Mouse (Mus musculus) stomach, embryonic 14.5 days (tissue): ENCODE data around the gene Mgst1. TPM values are rescaled to one million over a fixed set of nuclear protein-coding genes. Genes with fewer than 3 reads are reported as not detected.

Source experiments
- ATAC-seq: fragments of 200-750 bp; cut with Nextera tagmentation; 2 replicates; pipeline ENCODE4 v1.8.0; 2017; ENCODE audit warnings: low read depth, moderate TSS enrichment; ENCODE audit not compliant: insufficient number of reproducible peaks, insufficient read depth, low FRiP score
- H3K27ac ChIP-seq: fragments of 300-500 bp; sonication (generic); 2 replicates; pipeline ENCODE4 v1.5.1; 2014; ENCODE audit warnings: mild to moderate bottlenecking, low read length, moderate library complexity, mixed read lengths
- H3K27me3 ChIP-seq: fragments of 300-500 bp; sonication (generic); 2 replicates; pipeline ENCODE4 v1.6.1; 2014; ENCODE audit warnings: low read length, control low read depth, mixed read lengths; ENCODE audit not compliant: control insufficient read depth, insufficient read depth
- H3K36me3 ChIP-seq: fragments of 300-500 bp; sonication (generic); 2 replicates; pipeline ENCODE4 v1.6.1; 2014; ENCODE audit warnings: mild to moderate bottlenecking, control low read depth, low read length, moderate library complexity, mixed read lengths; ENCODE audit not compliant: control insufficient read depth, insufficient read depth
- H3K4me1 ChIP-seq: fragments of 300-500 bp; sonication (generic); 2 replicates; pipeline ENCODE4 v1.6.1; 2014; ENCODE audit warnings: low read length, control low read depth, mixed read lengths; ENCODE audit not compliant: control insufficient read depth, insufficient read depth
- H3K4me2 ChIP-seq: fragments of 300-500 bp; sonication (generic); replicated peaks from 2 replicates; pipeline ENCODE4 v1.6.1; 2014; ENCODE audit warnings: low read depth, low read length, control low read depth
- H3K4me3 ChIP-seq: fragments of 300-500 bp; sonication (generic); 2 replicates; pipeline ENCODE4 v1.5.1; 2014; ENCODE audit warnings: low read depth, low read length, control low read depth
- H3K9ac ChIP-seq: fragments of 300-500 bp; sonication (generic); replicated peaks from 2 replicates; pipeline ENCODE4 v1.6.1; 2014; ENCODE audit warnings: low read depth, mild to moderate bottlenecking, control low read depth, low read length, moderate library complexity, mixed read lengths
- H3K9me3 ChIP-seq: fragments of 300-500 bp; sonication (generic); 2 replicates; pipeline ENCODE4 v1.6.1; 2016; ENCODE audit warnings: low read depth, low read length, control low read depth; ENCODE audit not compliant: control insufficient read depth
- WGBS: fragments of 180-500 bp; shearing (Covaris S2); extraction: QIAGEN DNeasy Blood & Tissue Kit; methylation state at CpG from one replicate; pipeline ENCODE4 v1.1.7; 2014; 5-methylcytosine and 5-hydroxymethylcytosine counted together
- polyA plus RNA-seq: library from polyadenylated mRNA; unstranded; fragments of >200 nt; fragmentation: Nextera tagmentation; extraction: Ambion mirVana; gene quantifications from 2 replicates; pipeline ENCODE4 v1.2.1, GENCODE M21; 2014

Mgst1 gene
- polyA plus RNA-seq = 180 and 194 TPM in 2 replicates

DNA sequence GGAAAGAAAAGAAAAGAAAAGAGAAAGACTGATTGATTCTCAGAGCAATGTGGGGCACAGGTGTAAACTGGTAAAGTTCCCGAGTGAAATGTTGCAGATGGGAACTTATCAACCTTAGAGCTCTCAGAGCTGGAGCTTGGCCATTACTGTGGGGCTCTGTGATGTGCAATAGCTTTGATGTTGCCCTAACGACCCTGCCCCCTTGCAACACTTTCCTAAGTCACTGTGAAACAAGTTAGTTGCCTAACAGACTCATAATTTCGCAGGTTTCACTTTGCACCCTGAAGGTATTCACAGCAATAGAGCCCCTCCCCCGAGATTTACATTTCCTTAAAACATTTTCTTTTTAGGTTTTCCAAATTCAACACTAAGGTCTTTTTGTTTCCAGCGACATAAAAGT lies at the start of gene Mgst1:
TSS of gene Mgst1 (plus strand) at position 387 of the 400 bp plus-strand sequence.
- Histone ChIP-seq H3K9ac (peak within 1 kb of the TSS; percentile 15; the same call in 1 of the 2 replicates), H3K36me3 (no peaks in the 10 kb centered on the region), H3K4me3 (peak within 1 kb of the TSS; percentile 34), H3K4me2 (peak within 1 kb of the TSS; percentile 65), H3K4me1 (peaks cover 11% of the 10 kb centered on the region), H3K9me3 (no peaks in the 10 kb centered on the region), H3K27ac (peak within 1 kb of the TSS; percentile 70), H3K27me3 (no peaks in the 10 kb centered on the region)
- 3% methylated on average over 5 of the region's 5 CpGs for WGBS
- ATAC-seq = no peak

DNA sequence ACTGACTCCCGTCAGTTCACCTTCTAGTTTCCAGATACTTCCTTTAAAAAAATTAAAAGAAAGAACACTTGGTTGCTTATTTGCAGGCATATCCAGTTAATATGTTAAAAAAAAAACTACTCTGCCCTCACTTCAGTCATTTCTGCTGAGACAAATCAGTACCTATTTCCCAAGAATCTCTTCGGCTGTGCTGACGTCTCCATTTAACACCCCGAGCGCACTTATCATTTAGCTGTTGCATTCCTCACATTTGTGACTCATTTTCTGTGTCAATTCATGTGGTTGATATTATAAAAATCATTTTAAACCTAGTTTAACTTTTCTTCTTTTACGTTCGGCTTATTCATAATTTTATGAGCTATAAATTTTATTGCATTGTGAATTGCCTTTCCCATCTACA lies 47.7 kb upstream of the Mgst1 start:
- H3K9me3 ChIP-seq = no peaks in the 10 kb centered on the region
- H3K36me3 ChIP-seq = no peaks in the 10 kb centered on the region
- ATAC-seq = no peak
- peaks cover 5% of the 10 kb centered on the region; the same call in 1 of the 2 replicates for H3K4me1 ChIP-seq
- H3K4me2 ChIP-seq = no peak overlapping the region
- no peak overlapping the region for H3K4me3 ChIP-seq
- whole genome bisulfite sequencing = 85% methylated on average over 7 of the region's 7 CpGs
- H3K27ac ChIP-seq = no peak overlapping the region
- no peaks in the 10 kb centered on the region for H3K27me3 ChIP-seq
- H3K9ac ChIP-seq = no peak overlapping the region

DNA sequence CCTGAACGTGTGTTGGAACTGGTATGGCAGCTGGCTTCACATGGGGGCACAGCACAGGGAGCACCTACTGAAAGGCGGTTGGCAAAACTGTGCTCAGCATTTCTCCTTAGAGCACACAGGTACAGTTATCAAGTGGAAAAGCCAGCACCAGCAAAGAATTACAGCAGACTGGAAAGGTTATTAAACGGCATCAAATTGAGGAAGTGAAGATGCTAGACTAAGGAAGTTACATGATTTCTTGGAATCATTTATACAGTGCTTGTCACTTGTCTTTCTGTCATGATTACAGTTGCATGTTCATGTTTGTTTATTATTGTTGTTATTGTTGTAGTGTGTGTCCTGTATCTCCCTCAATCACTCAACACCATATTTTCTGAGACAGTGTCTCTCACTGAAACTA lies 45.1 kb upstream of the Mgst1 start:
- Histone ChIP-seq H3K9ac (no peak overlapping the region), H3K4me1 (no peaks in the 10 kb centered on the region), H3K4me2 (no peak overlapping the region), H3K9me3 (no peaks in the 10 kb centered on the region), H3K27ac (no peak overlapping the region), H3K4me3 (no peak overlapping the region), H3K36me3 (no peaks in the 10 kb centered on the region), H3K27me3 (no peaks in the 10 kb centered on the region)
- 87% methylated on average over 3 of the region's 3 CpGs for WGBS
- ATAC-seq = no peak

DNA sequence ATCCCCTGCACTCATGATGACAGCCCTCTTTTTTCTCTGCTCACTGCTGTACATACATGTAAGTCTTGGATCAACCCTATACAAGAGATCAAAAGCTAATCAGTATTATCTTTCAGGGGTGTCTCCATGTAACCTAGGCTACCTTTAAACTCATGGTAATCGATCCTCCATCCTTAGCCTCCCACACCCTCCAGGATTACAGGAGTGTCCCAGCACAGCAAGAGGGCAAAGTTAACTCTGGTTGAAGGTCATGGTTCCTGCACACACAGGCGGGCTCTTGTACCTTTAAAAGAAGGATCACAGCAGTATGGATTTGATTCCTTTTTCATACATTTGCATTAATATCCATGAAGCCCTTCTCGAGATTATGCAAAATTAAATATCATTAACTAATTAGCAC lies 40.5 kb upstream of the Mgst1 start:
- 78% methylated on average over 3 of the region's 3 CpGs for WGBS
- Histone ChIP-seq H3K27ac (no peak overlapping the region), H3K4me1 (no peaks in the 10 kb centered on the region), H3K9ac (no peak overlapping the region), H3K36me3 (no peaks in the 10 kb centered on the region), H3K9me3 (no peaks in the 10 kb centered on the region), H3K4me2 (no peak overlapping the region), H3K4me3 (no peak overlapping the region), H3K27me3 (no peaks in the 10 kb centered on the region)
- no peak for ATAC-seq

DNA sequence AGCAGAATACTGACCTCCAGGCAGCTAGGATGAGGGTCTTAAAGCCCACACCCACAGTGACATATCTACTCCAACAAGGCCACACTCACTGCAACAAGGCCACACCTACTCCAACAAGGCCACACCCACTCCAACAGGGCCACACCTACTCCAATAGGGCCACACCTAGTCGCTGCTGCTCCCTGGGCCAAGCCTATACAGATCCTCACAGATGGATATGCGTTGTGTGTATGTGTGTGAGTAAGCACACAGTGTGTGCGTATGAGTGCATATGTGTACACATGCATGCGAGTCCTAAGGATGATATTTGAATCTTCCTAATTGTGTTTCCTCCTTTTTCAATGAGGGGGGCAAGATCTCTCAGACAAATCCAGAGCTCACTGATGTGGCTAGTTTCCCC lies 38.3 kb upstream of the Mgst1 start:
- H3K27me3 ChIP-seq = no peaks in the 10 kb centered on the region
- no peak overlapping the region for H3K4me3 ChIP-seq
- 88% methylated on average over 4 of the region's 4 CpGs for WGBS
- no peak overlapping the region for H3K9ac ChIP-seq
- ATAC-seq = no peak
- no peaks in the 10 kb centered on the region for H3K4me1 ChIP-seq
- no peaks in the 10 kb centered on the region for H3K36me3 ChIP-seq
- no peak overlapping the region for H3K27ac ChIP-seq
- H3K4me2 ChIP-seq = no peak overlapping the region
- H3K9me3 ChIP-seq = no peaks in the 10 kb centered on the region

DNA sequence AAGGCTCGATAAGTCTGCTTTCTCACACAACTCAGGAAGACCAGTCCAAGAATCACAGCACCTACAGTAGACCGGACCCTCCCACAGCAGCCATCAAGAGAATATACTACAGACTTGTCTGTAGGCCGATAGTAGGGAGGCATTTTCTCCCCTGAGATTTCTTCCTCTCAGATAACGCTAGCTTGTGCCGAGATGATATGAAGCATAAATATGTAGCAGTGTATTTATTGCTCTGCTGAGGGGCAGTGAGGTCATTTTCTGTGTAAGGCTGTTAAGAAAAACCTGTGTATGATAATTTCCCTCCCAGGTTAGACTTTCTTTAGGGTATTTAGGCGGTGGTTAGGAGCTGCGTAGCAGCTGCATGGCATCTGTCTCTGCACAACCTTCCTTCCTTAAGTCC lies 37.2 kb upstream of the Mgst1 start:
- Histone ChIP-seq H3K4me2 (no peak overlapping the region), H3K4me3 (no peak overlapping the region), H3K9me3 (no peaks in the 10 kb centered on the region), H3K4me1 (no peaks in the 10 kb centered on the region), H3K36me3 (no peaks in the 10 kb centered on the region), H3K27ac (no peak overlapping the region), H3K9ac (no peak overlapping the region), H3K27me3 (no peaks in the 10 kb centered on the region)
- no peak for ATAC-seq
- 65% methylated on average over 7 of the region's 7 CpGs for WGBS

DNA sequence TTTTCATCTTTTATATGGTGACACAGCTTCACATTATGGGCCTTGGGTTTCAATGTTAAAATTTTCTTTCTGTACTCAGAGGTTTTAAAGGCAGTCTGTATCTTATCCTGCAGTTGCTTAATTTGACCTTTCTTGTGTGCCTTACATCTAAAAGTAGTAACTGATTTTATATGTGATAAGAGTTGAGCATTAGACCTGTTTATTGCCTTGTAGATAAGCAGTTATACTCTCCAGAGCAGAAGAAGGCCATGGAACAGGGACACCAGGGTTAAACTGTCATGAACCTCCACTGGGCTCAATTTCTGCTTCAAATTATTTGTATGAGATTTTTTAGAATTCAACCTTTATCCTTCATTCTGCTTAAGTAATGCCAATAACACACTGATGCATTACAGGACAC lies 35.6 kb upstream of the Mgst1 start:
- H3K27ac ChIP-seq = no peak overlapping the region
- no peak overlapping the region for H3K4me3 ChIP-seq
- no peaks in the 10 kb centered on the region for H3K27me3 ChIP-seq
- H3K9ac ChIP-seq = no peak overlapping the region
- no peaks in the 10 kb centered on the region for H3K36me3 ChIP-seq
- H3K4me2 ChIP-seq = no peak overlapping the region
- H3K4me1 ChIP-seq = no peaks in the 10 kb centered on the region
- H3K9me3 ChIP-seq = no peaks in the 10 kb centered on the region
- no peak for ATAC-seq

DNA sequence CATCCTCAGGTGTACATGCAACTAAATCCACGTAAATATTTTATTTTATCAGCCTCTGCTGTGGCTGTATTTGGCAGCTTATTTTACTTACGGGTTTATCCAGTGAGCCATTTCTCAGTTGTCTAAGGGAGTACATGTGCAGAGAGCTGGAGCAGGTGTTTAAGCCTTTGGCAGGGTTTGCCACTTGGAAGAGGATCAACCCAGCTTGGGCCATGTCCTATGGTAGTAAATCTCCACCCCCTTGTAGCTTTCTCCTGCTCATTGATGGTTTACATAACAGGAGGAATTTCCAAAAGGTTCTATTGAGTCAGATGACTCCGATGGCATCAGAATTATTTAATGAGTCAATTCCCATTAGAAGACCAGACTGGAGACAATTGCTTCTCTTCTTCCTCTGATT lies 22.6 kb upstream of the Mgst1 start:
- Histone ChIP-seq H3K27me3 (no peaks in the 10 kb centered on the region), H3K9me3 (no peaks in the 10 kb centered on the region), H3K4me1 (no peaks in the 10 kb centered on the region), H3K36me3 (no peaks in the 10 kb centered on the region), H3K4me2 (no peak overlapping the region), H3K9ac (no peak overlapping the region), H3K27ac (no peak overlapping the region), H3K4me3 (no peak overlapping the region)
- WGBS = 83% methylated on average over 3 of the region's 3 CpGs
- no peak for ATAC-seq
